Mouse (Mus musculus) ES-E14 (cell line): Measurements from ENCODE around the gene A1bg. TPM values are rescaled to one million over a fixed set of nuclear protein-coding genes. Genes with fewer than 3 reads are reported as not detected.

Experiments used
- DNase-seq: peaks from one replicate; pipeline ENCODE4 v3.0.0-alpha.2; 2013; ENCODE audit warnings: low read depth, low spot score
- H3K27ac ChIP-seq: 2 replicates; pipeline ENCODE4 v1.5.1; 2012; ENCODE audit warnings: low read depth, mild to moderate bottlenecking, low read length, moderate library complexity, mixed read lengths; ENCODE audit not compliant: poor library complexity, insufficient read depth, severe bottlenecking
- H3K36me3 ChIP-seq: 2 replicates; pipeline ENCODE4 v1.6.1; 2012; ENCODE audit warnings: mild to moderate bottlenecking, low read length, moderate library complexity, mixed read lengths; ENCODE audit not compliant: control insufficient read depth, poor library complexity, insufficient read depth, severe bottlenecking
- H3K4me1 ChIP-seq, 2 experiments: fragments of 150-350 bp in 1 of 2; sonication (generic) in 1 of 2; 2 replicates each; pipeline ENCODE4 v1.6.1; 2012; ENCODE audit warnings: low read length in 2 of 2, mild to moderate bottlenecking in 1 of 2, mixed read lengths in 1 of 2; ENCODE audit not compliant: control insufficient read depth in 2 of 2, insufficient read depth in 2 of 2, poor library complexity in 1 of 2
- H3K4me3 ChIP-seq, 2 experiments: fragments of 150-350 bp in 1 of 2; sonication (generic) in 1 of 2; 2 replicates each; pipeline ENCODE4 v1.5.1; 2012; ENCODE audit warnings: low read length in 2 of 2, low read depth in 1 of 2, mild to moderate bottlenecking in 1 of 2, mixed read lengths in 1 of 2; ENCODE audit not compliant: insufficient read depth in 1 of 2, poor library complexity in 1 of 2, severe bottlenecking in 1 of 2
- H3K9ac ChIP-seq: 2 replicates; pipeline ENCODE4 v1.6.1; 2012; ENCODE audit warnings: low read depth, mild to moderate bottlenecking, low read length, mixed read lengths; ENCODE audit not compliant: poor library complexity, insufficient read depth, severe bottlenecking
- H3K9me3 ChIP-seq: fragments of 150-350 bp; sonication (generic); 2 replicates; pipeline ENCODE4 v1.6.1; 2012; ENCODE audit warnings: low read depth, mild to moderate bottlenecking, low read length; ENCODE audit not compliant: control insufficient read depth, insufficient read depth
- CHD2 ChIP-seq: IDR thresholded peaks from 2 replicates; pipeline ENCODE4 v1.6.1; 2014; ENCODE audit warnings: mild to moderate bottlenecking, low read depth, low read length, inconsistent platforms
- HCFC1 ChIP-seq: IDR thresholded peaks from 2 replicates; pipeline ENCODE4 v1.6.1; 2012; ENCODE audit warnings: low read length, inconsistent platforms, borderline replicate concordance; ENCODE audit not compliant: insufficient read depth
- MAFK ChIP-seq: IDR thresholded peaks from 2 replicates; pipeline ENCODE4 v1.6.1; 2014; ENCODE audit warnings: mild to moderate bottlenecking, low read depth, low read length, inconsistent platforms; ENCODE audit not compliant: insufficient read depth
- ZC3H11A ChIP-seq: IDR thresholded peaks from 2 replicates; pipeline ENCODE4 v1.6.1; 2012; ENCODE audit warnings: low read depth, mild to moderate bottlenecking, inconsistent platforms, low read length, borderline replicate concordance
- ZNF384 ChIP-seq: IDR thresholded peaks from 2 replicates; pipeline ENCODE4 v1.6.1; 2012; ENCODE audit warnings: low read depth, low read length, inconsistent platforms
- in situ Hi-C, 2 experiments: fragments of 600-800 bp; cut with MboI; formaldehyde crosslinking; loops; one replicate each; pipeline ENCODE4 v1.15.1; 2025; ENCODE audit warnings: low sequenced_read_pairs in 2 of 2, inconsistent platforms in 1 of 2; ENCODE audit not compliant: unreplicated experiment in 2 of 2
- total RNA-seq: library from RNA; depleted of rRNA; stranded (reverse); fragments of 300-350 nt; gene quantifications from 2 replicates; pipeline ENCODE4 v1.2.3, GENCODE M21; 2012; rRNA removed

The A1bg gene
- total RNA-seq, 1 experiment, result not detected

- Histone ChIP-seq H3K4me3 (no peak within 1 kb of the TSS), H3K36me3 (no peaks in the 10 kb centered on the region), H3K9ac (no peak within 1 kb of the TSS), H3K27ac (no peak within 1 kb of the TSS), H3K4me1 (no peaks in the 10 kb centered on the region), H3K9me3 (no peaks in the 10 kb centered on the region)
- no peak for DNase-seq
- in situ Hi-C loops, result no loop called here
- TF ChIP-seq HCFC1 (no peak), ZNF384 (no peak), CHD2 (no peak), ZC3H11A (no peak), MAFK (no peak)
Measured at GRCm38 (mm10) chr15:60853231-60853999, 69.4 kb downstream of the A1bg start, which contains the start of gene Fam84b. TSS of gene Fam84b (minus strand) at chr15:60853778.

DNA sequence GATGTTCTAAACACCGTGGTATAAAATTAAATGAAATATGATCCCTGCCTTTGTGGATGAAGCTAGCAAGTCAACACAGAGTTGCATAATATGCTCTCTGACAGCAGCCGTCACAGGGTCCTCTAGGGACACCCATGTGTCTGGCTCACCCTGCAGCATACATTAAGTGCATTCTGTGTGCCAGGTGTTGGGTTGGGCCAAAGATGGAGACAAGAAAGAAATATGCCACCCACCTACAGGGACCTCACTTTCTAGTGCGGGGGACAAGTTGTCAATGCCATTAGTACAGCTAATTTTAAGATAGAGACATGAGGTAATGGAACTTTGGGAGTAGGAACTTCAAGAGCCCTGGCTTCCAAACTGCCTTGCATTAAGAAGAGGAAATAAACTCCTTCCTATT lies 74.2 kb downstream of the A1bg start:
- no peak for TF ChIP-seq CHD2
- no peak for TF ChIP-seq ZC3H11A
- no peak for TF ChIP-seq MAFK
- TF ChIP-seq ZNF384, result no peak
- TF ChIP-seq HCFC1, result no peak
- in situ Hi-C loops, result no loop called here
- H3K36me3 ChIP-seq, result no peaks in the 10 kb centered on the region
- no peak overlapping the region for H3K27ac ChIP-seq
- H3K9me3 ChIP-seq, result no peaks in the 10 kb centered on the region
- DNase-seq, result no peak
- H3K4me3 ChIP-seq, result no peak overlapping the region
- no peaks in the 10 kb centered on the region for H3K4me1 ChIP-seq
- no peak overlapping the region for H3K9ac ChIP-seq

Other genes starting within 250 kb of the A1bg start
- gene Fam84b, start 69.2 kb downstream of the A1bg start, total RNA-seq, result 3.1 and 3.7 TPM in 2 replicates